Mouse (Mus musculus) liver, embryonic 14.5 days (tissue): ENCODE data around the gene Gtf2ird2. TPM values are rescaled to one million over a fixed set of nuclear protein-coding genes. Genes with fewer than 3 reads are reported as not detected.

Experiments
- ATAC-seq: fragments of 200-750 bp; cut with Nextera tagmentation; 2 replicates; pipeline ENCODE4 v1.8.0; 2017; ENCODE audit warnings: moderate number of reproducible peaks, mild to moderate bottlenecking, moderate library complexity; ENCODE audit not compliant: insufficient read depth
- DNase-seq, 3 experiments: peaks; one replicate each; pipeline ENCODE4 v3.0.0-alpha.2; 2012 to 2013; ENCODE audit warnings: low read depth in 3 of 3, low spot score in 3 of 3
- H3K27ac ChIP-seq: fragments of 300-500 bp; sonication (generic); 2 replicates; pipeline ENCODE4 v1.5.1; 2014; ENCODE audit warnings: moderate library complexity, mild to moderate bottlenecking, control low read depth, inconsistent platforms
- H3K27me3 ChIP-seq: fragments of 300-500 bp; sonication (generic); 2 replicates; pipeline ENCODE4 v1.6.1; 2014; ENCODE audit warnings: mild to moderate bottlenecking, low read length, moderate library complexity; ENCODE audit not compliant: control insufficient read depth, insufficient read depth
- H3K36me3 ChIP-seq: fragments of 300-500 bp; sonication (generic); replicated peaks from 2 replicates; pipeline ENCODE4 v1.6.1; 2014; ENCODE audit warnings: low read depth; ENCODE audit not compliant: control insufficient read depth, insufficient read depth
- H3K4me1 ChIP-seq, 2 experiments: fragments of 200-500 bp in 1 of 2; fragments of 300-500 bp in 1 of 2; sonication (generic) in 1 of 2; replicated peaks; 2 replicates each; pipeline ENCODE4 v1.6.1; 2012 to 2014; ENCODE audit warnings: antibody characterized with exemption in 1 of 2, inconsistent platforms in 1 of 2, low read length in 1 of 2; ENCODE audit not compliant: control insufficient read depth in 2 of 2, insufficient read depth in 2 of 2
- H3K4me2 ChIP-seq: fragments of 300-500 bp; sonication (generic); 2 replicates; pipeline ENCODE4 v1.6.1; 2014; ENCODE audit warnings: low read depth, mild to moderate bottlenecking, control low read depth, moderate library complexity
- H3K4me3 ChIP-seq, 2 experiments: fragments of 200-500 bp in 1 of 2; fragments of 300-500 bp in 1 of 2; sonication (generic) in 1 of 2; 2 replicates each; pipeline ENCODE4 v1.5.1; 2012 to 2014; ENCODE audit warnings: low read depth in 2 of 2, low read length in 2 of 2, mild to moderate bottlenecking in 2 of 2, control low read depth in 1 of 2, inconsistent platforms in 1 of 2, moderate library complexity in 1 of 2; ENCODE audit not compliant: insufficient read depth in 1 of 2
- H3K9ac ChIP-seq: fragments of 300-500 bp; sonication (generic); replicated peaks from 2 replicates; pipeline ENCODE4 v1.6.1; 2014; ENCODE audit warnings: mild to moderate bottlenecking, control low read depth, moderate library complexity
- H3K9me3 ChIP-seq: fragments of 300-500 bp; sonication (generic); 2 replicates; pipeline ENCODE4 v1.6.1; 2016; ENCODE audit warnings: low read length, mixed read lengths; ENCODE audit not compliant: control insufficient read depth
- CTCF ChIP-seq: IDR thresholded peaks from 2 replicates; pipeline ENCODE4 v1.5.1; 2016; ENCODE audit warnings: antibody characterized with exemption, low read depth, control low read depth
- EP300 ChIP-seq: IDR thresholded peaks from 2 replicates; pipeline ENCODE4 v1.6.1; 2016; ENCODE audit warnings: antibody characterized with exemption, low read depth
- WGBS: fragments of 180-500 bp; shearing (Covaris S2); extraction: QIAGEN DNeasy Blood & Tissue Kit; methylation state at CpG from one replicate; pipeline ENCODE4 v1.1.7; 2014; ENCODE audit not compliant: insufficient replicate concordance; 5-methylcytosine and 5-hydroxymethylcytosine counted together
- polyA plus RNA-seq, 2 experiments: library from polyadenylated mRNA; depleted of rRNA in 1 of 2; stranded (reverse) in 1 of 2; unstranded in 1 of 2; fragments of >200 nt; fragmentation: Nextera tagmentation in 1 of 2; extraction: Ambion mirVana in 1 of 2; gene quantifications; 2 replicates each; pipeline versions ENCODE4 v1.2.1 to v1.2.3; 2012 to 2014

Gene Gtf2ird2
- polyA plus RNA-seq, 2 experiments: 1.2 to 2.0 TPM

DNA sequence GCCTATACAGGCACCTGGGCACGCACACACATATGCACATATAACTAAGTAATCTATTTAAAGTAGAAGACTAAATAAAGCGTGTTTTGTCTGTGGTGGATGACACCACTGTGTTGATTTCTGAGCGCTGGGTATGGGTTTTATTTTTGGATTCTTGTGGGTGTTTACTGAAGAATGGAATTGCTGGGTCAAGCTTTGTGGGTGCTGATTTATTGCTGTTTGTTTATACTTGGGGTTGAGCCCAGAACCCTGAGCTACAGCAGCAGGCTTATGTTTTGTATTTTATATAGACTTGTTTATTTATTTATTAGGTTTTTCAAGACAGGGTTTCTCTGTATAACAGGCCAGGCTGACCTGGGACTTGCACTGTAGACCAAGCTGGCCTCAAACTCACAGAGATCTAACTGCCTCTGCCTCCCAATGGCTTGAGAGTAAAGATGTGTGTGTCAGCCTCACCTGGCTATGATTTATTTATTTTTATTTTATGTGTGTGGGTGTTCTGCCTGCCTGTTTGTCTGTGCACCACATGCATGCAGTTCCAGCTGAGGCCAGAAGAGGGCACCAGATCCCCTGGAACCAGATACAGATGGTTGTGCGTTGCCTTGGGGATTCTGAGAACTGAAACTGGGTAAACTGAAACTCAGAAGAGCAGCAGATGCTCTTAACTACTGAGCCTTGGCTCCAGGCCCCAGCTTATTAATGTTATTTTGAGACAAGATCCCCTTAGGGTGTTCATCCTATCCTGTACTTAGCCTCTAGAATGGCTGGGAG is 3.3 kb downstream of the Gtf2ird2 start:
- H3K4me1 ChIP-seq: peaks cover 13 to 14% of the 10 kb centered on the region in 2 experiments
- H3K36me3 ChIP-seq: no peaks in the 10 kb centered on the region
- DNase-seq (peak in 2 of 3 experiments; percentile 35 to 60), ATAC-seq (no peak)
- TF ChIP-seq EP300 (no peak), CTCF (peak; percentile 96)
- H3K4me2 ChIP-seq: no peak overlapping the region
- H3K9me3 ChIP-seq: no peaks in the 10 kb centered on the region
- H3K4me3 ChIP-seq: no peak overlapping the region
- H3K9ac ChIP-seq: no peak overlapping the region
- H3K27ac ChIP-seq: no peak overlapping the region
- WGBS: 56% methylated on average over 4 of the region's 4 CpGs
- H3K27me3 ChIP-seq: no peaks in the 10 kb centered on the region

DNA sequence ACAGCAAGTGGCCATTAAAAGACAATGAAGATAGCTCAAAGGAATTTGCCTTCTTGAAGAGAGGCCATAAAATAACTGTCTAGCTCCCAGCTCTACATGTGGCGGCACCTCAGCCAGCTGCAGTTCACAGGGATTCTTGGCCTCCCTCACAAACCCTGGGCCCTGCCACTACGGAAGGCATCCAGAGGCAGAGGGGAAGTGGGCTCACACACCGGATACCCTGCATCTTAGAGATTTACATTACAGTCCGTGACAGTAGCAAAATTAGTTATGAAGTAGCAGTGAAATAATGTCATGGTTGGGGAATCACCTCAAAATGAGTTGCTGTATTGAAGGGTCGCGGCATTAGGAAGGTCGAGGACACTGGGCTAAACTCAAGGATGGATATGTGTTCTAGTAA is 4.8 kb downstream of the Gtf2ird2 start:
- Histone ChIP-seq H3K36me3 (no peaks in the 10 kb centered on the region), H3K27ac (no peak overlapping the region), H3K4me2 (no peak overlapping the region), H3K4me3 (no peak overlapping the region), H3K9me3 (no peaks in the 10 kb centered on the region), H3K27me3 (no peaks in the 10 kb centered on the region), H3K4me1 (peaks cover under 1 to 1% of the 10 kb centered on the region in 2 experiments; a peak in 3 of 4 replicates), H3K9ac (no peak overlapping the region)
- TF ChIP-seq CTCF: no peak
- DNase-seq: no peak
- ATAC-seq: no peak
- WGBS: 37% methylated on average over 7 of the region's 7 CpGs

DNA sequence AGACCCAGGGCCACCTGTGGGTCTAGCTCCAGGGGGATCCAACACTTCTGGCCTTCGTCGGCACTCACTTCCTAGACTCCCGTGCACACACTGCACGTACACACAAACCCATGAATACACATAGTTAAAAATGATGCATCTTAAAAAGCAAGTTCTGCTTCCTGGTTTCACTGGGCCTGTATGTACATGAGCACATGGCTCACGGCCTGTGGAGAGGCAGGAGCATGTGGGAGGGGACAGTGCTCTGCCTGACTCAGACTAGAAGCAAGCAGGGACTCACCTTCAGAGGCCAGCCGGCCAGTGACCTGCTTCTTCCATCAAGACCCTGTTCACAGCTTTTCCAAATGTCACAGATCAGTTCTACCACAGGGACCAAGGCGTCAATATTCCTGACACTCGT is 9.8 kb downstream of the Gtf2ird2 start:
- no peak for DNase-seq
- H3K4me3 ChIP-seq: no peak overlapping the region
- no peak overlapping the region for H3K27ac ChIP-seq
- no peaks in the 10 kb centered on the region for H3K9me3 ChIP-seq
- no peaks in the 10 kb centered on the region for H3K36me3 ChIP-seq
- no peak overlapping the region for H3K9ac ChIP-seq
- no peaks in the 10 kb centered on the region for H3K4me1 ChIP-seq
- no peak for ATAC-seq
- H3K4me2 ChIP-seq: no peak overlapping the region
- TF ChIP-seq EP300 (no peak), CTCF (no peak)
- H3K27me3 ChIP-seq: no peaks in the 10 kb centered on the region
- WGBS: 78% methylated on average over 8 of the region's 8 CpGs

DNA sequence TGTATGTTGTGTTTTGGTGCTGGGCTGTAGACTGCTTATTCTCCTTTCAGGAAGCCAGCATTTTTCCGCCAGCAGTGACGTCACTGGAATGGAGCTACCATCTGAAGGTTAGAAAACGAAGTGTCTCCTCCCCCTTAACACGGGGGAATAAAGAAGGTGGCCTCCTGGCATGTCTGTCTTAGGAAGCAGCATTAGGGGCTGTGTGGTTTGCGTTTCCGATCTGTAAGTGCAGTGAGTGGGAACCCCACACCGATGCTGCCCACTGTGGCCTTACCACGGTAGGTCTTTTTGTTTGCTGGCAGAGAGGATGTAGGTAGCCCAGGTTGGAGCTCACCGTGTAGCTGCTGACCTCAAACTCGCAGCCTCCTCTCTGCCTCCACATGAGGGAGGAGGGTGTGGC is 22.9 kb downstream of the Gtf2ird2 start:
- Histone ChIP-seq H3K4me3 (no peak overlapping the region), H3K4me1 (peaks cover 0 to 6% of the 10 kb centered on the region in 2 experiments; a peak in 1 of 4 replicates), H3K27me3 (no peaks in the 10 kb centered on the region), H3K36me3 (no peaks in the 10 kb centered on the region), H3K9me3 (no peaks in the 10 kb centered on the region), H3K9ac (no peak overlapping the region), H3K27ac (no peak overlapping the region), H3K4me2 (no peak overlapping the region)
- DNase-seq: no peak
- ATAC-seq: no peak
- TF ChIP-seq CTCF (no peak), EP300 (no peak)
- WGBS: 40% methylated on average over 10 of the region's 10 CpGs

DNA sequence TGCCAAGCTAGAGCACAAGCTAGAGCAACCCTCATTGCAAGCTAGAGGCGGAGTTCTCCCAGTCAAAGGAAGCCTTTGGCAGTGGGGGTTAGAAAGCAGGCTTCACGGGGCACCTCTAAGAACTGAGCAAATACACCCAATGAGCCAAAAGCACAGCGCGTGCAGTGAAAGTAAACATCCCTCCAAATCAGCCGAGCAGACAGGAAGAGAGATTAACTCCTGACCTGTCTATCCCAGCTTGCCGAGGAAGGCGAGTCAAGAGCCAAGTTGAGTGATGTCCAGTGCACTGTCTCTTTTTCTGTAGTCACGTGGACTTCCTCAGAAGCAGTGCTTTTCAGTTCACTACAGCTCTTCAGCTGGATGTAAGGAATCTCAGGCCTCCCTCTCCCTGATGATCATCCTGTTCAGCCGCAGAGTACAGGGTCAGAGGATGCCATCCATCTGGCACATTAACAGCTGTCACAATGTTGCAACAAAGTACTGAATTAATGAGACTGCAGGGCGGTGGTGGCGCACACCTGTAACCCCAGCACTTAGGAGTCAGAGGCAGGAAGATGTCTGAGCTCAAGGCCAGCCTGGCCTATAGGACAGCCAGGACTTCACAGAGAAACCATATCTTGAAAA is 26.2 kb downstream of the Gtf2ird2 start:
- 0 out of 2 replicates have a peak, but pooled peaks have one; percentile 2 for TF ChIP-seq CTCF
- no peak for TF ChIP-seq EP300
- no peaks in the 10 kb centered on the region for H3K27me3 ChIP-seq
- H3K4me1 ChIP-seq: peaks cover 0 to 6% of the 10 kb centered on the region in 2 experiments; a peak in 1 of 4 replicates
- 40% methylated on average over 11 of the region's 11 CpGs for WGBS
- H3K9ac ChIP-seq: no peak overlapping the region
- H3K4me2 ChIP-seq: no peak overlapping the region
- no peaks in the 10 kb centered on the region for H3K9me3 ChIP-seq
- DNase-seq: no peak
- 0 out of 2 replicates have a peak, but pooled peaks have one; percentile 41 for ATAC-seq
- H3K27ac ChIP-seq: no peak overlapping the region
- H3K36me3 ChIP-seq: no peaks in the 10 kb centered on the region
- H3K4me3 ChIP-seq: no peak overlapping the region
